Mouse (Mus musculus) gastrocnemius, postnatal 25 days (tissue): ENCODE measurements around the gene Egfl8. TPM values are rescaled to one million over a fixed set of nuclear protein-coding genes. Genes with fewer than 3 reads are reported as not detected.

Experiments used
- DNase-seq: peaks from one replicate; pipeline ENCODE4 v3.0.0; 2022
- total RNA-seq, 2 experiments: library from RNA; stranded (reverse); gene quantifications; 1 replicate in 1 of 2; 2 replicates in 1 of 2; pipeline ENCODE4 v1.2.3; 2021

The Egfl8 gene
- total RNA-seq, 2 experiments from 2014 or later = 2.8 to 3.1 TPM

DNA sequence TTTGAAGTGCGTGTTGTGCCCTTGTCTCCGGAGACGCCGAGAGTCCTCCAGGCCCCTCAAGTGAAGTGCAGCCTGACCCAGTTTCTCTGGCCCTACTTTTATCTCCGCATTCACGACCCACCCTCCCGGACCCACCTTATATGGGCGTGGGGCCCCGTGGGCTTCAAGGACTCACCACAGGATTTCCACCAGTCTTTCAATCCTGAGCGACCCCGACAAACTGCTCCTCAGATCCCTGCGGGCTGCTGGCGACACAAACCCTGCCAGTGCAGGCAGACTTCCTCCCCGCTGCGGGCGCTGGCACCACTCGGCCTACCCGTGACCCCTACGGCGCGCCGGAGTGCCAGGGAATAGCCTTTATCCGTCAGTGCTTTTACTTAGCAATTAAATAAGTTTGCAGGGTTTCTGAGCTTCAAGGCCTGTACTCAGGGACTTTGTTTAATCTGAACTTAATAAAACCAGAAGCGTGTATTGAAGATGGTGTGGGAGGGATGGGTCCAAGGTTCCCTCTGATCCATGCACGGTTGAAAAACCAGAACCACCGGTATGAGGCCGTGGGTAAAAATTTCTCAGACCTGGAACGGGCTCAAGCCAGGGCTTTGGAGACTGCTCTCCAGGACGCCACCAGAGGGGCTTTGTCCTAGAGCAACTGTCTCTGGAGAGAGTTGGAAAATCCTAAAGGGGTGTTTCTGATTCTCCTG lies 12.3 kb upstream of the Egfl8 start, which contains the start of gene Ppt2:
Gene Ppt2 (minus strand): TSS at position 568 of the 701 bp plus-strand sequence.
- DNase-seq = no peak

DNA sequence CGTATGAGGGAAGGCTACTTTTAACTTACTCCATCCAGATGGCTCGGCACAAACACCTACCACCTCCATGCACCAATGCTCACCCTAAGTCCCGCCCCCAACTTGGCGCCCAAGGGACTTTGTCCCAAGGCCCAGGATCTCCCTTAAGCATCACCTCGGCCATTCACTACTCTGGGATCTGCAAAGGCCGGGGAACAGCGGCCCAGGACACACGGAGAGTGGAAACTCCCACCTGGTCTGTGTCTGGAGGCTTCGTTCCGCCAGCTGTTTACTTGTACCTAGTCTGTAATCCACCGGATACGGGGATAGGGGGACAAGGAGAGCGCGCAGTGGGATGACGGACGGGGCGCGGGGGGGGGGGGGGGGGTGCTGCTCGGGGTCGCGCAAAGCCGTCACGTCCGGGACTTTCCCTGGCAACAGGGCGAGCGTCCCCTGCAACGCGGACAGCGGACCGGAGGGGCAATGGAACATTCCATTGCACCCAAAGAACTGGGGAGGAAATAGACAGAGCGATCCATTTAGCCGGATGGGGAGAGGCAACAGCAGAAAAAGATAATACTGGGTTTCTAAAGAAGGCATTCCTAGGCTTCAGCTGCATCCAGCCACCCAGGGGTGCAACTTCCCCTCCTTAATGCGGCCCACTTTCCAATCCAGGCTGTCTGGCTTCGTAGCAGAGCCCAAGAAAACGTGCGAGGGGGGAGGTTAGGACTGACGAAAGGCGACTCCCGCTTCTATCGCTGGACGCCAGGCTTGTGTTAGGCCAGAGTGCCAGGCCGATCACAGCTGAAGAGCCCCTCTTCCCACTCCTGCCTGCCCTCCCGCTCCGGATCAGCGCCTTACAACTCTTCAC lies 11.5 kb upstream of the Egfl8 start:
- peak; percentile 85 for DNase-seq

GRCm38 (mm10) chr17:34626773-34627092 lies 11.0 kb upstream of the Egfl8 start:
- DNase-seq = no peak

DNA sequence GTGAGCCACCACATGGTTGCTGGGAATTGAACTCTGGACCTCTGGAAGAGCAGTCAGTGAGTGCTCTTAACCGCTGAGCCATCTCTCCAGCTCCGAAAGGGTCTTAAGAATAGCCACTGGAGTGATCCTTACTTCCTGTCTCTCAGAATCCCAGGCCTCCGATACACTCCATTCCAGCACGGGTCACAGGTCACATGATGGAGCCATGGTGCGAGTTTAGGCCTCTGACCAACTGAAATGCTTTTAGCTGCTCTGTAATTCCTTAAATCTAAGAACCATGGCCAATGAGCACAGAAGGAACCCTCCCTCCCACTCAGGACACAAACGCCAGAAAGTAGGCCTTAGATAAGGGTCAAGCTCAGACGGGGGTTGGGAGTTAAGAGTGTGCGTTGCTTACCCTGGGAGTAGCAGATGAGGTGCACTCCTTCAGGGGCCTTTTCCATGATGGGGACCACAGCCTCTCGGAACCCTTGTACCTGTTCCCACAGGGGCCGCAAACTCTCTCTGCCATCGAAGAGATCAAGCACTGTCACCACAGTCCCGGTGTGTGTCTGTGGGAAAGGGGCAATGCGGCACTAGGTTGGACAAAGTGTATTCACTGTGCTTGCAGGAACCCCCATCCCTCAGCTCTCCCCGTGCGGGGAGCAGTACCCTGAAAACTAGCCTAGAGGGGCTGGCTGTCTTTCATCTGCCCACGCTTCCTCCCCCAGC lies 10.4 kb upstream of the Egfl8 start:
- DNase-seq = no peak

GRCm38 (mm10) chr17:34624981-34625380 lies 9.2 kb upstream of the Egfl8 start:
- no peak for DNase-seq

DNA sequence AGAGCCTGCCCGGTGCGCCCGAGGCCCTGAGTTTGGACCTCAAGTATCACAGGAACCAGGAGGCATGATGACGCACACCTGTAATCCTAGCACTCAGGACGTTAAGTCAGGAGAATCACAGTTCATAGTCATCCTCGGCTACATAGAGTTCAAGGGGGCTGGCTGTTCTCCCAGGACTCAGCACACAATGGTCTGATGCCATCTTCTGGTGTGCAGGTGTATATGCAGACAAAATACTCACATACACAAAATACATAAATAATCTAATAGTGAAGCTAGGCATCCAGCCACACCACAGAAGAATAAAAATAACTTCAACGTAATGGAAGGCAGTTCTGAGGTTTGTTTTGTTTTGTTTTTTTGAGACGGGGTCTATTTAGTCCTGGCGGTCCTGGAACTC lies 7.4 kb upstream of the Egfl8 start:
- no peak for DNase-seq

GRCm38 (mm10) chr17:34621006-34621405 lies 5.2 kb upstream of the Egfl8 start:
- no peak for DNase-seq

GRCm38 (mm10) chr17:34618999-34619398 lies 3.2 kb upstream of the Egfl8 start:
- DNase-seq = no peak

- no peak for DNase-seq
Measured at GRCm38 (mm10) chr17:34613830-34614229, 1.9 kb downstream of the Egfl8 start.

DNA sequence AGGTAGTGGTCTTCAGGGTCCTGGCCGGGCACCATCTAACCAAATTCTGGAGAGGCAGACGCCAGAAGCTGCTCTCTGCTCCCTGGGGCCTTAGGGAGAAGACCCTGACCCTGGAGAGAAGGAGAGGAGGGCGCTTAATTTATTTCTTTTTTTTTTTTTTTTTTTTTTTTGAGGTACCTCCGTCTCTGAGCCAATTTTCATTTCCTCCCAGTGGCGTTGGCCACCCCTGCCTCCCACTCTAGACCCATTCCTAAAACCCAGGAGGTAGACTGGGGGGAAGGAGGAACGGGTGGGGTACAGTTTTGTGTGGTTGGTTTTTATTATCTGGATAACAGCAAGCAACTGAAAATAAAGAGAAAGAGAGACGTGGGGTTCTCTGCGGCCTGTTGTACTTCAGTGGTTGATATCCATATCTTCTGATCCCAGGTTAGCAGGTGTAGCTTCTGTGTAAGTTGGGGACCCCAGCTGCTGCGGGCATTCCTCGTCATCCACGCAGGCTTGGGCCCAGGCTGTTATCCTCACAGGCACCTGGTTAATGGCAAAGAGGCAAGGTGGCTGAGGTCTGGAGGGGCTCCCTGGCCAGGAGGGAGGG lies 2.6 kb downstream of the Egfl8 start:
- DNase-seq = no peak

- DNase-seq = no peak
Measured at GRCm38 (mm10) chr17:34611050-34611449, 4.7 kb downstream of the Egfl8 start.

- no peak for DNase-seq
Measured at GRCm38 (mm10) chr17:34607997-34608396, 7.8 kb downstream of the Egfl8 start.

- DNase-seq = no peak
Measured at GRCm38 (mm10) chr17:34606186-34607039, 9.4 kb downstream of the Egfl8 start.

- peak; percentile 97 for DNase-seq
Measured at GRCm38 (mm10) chr17:34605609-34606008, 10.2 kb downstream of the Egfl8 start.

GRCm38 (mm10) chr17:34604511-34605237 lies 11.1 kb downstream of the Egfl8 start:
- DNase-seq = peak; percentile 65

- peak; percentile 99 for DNase-seq
Measured at GRCm38 (mm10) chr17:34604061-34604508, 11.7 kb downstream of the Egfl8 start, which contains the start of gene Agpat1. Gene Agpat1, plus strand, starts transcription at chr17:34604262.

DNA sequence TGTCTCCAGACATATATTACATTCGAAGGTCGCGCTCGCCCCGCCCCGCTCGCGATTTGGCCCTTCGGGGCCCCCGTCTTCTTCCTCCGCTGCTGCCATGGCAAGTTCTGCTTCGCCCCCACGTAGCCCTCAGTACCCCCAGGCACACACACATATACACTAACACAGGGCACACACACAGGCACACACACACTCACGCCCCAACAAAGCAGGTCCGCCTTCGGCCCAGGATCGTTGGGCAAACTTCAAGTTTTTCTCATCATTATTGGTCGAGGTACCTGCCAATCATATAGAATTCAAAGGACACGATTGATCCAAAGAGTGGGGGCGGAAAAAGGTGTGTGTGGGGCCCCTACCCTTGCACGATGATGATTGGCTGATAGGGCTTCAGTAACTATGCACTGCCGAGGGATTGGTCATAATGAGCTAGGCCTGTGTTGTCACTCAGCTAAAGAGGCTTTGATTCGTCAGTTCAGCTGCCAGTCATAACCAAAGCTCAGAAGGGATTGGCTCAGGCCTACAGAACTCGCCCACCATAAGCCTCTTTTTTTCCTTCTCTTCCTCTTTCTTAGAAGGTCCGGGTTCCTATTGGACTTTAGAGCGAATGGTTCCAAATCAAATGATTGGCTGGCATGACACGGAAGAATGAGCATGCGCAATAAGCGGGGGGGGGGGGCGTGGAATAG lies 12.3 kb downstream of the Egfl8 start, which contains the start of gene Rnf5:
Gene Rnf5 (minus strand): TSS at position 316 of the 686 bp plus-strand sequence.
- peak; percentile 99 for DNase-seq

- no peak for DNase-seq
Measured at GRCm38 (mm10) chr17:34601796-34602195, 14.0 kb downstream of the Egfl8 start.

- DNase-seq = no peak
Measured at GRCm38 (mm10) chr17:34599891-34600290, 15.9 kb downstream of the Egfl8 start.

DNA sequence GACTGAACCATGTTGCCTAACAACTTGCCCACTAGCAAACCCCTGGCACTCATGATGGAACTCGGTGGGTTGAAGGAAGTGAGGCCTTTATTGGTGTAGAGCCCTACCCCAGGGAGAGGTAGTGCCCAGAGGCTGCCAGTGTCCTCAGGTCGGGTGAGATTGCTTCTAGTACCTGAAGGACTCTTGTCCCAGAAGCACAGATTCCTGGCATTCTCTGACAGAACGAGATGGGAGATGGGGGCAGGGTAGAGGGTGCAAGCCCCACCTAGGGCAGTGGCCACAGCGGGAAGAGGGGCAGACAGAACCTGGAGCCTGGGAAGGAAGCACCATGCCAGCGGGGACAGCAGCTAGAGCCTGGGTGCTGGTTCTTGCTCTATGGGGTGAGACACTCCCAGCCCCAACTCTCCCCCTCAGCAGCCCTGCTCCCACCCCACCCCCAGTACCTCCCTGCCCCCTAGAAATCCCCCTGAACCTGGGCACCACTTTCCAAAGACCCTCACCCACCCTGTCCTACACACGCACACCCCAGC lies 18.1 kb downstream of the Egfl8 start, which contains the start of gene Ager:
Gene Ager (plus strand): TSS at position 297 of the 530 bp plus-strand sequence.
- no peak for DNase-seq
